Mouse (Mus musculus): Measurements from ENCODE around the gene Tnfrsf13c. TPM values are rescaled to one million over a fixed set of nuclear protein-coding genes. Genes with fewer than 3 reads are reported as not detected.

Tnfrsf13c gene
- polyA plus RNA-seq, 1 experiment, result 0.93 TPM

DNA sequence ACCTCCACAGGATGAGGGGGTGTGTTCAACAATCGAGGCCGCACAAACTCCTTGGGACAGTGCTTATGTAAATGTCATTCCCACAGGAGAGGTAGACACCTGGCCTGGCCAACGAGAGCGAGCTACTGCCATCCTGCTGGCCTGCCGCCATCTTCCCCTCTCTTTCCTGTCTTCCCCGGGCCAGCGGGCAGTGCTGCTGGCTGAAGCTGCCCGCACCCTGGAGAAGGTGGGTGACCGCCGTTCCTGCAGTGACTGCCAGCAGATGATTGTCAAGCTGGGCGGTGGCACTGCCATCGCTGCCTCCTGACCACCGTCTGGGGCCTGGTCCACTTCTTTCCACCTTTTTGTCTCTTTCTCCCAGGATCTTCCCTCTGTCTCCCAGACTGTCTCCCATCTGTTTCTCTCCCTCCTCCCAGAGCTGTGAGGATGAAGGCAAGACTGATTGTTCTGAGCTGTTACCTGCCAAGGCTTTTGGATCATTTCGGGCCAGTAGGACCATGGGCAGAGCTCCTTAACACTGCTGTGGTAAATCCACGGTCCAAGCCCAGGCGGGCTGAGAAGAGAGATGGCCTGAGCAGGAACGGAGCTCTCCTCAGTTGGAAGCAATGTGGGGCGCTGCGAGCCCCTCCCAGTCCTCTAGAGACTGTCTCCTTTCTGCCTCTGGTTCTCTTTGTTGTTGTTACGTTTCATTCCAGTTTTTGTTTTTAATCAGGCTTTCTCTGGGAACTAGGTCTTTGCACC lies 20.4 kb downstream of the Tnfrsf13c start:
- 15% methylated on average over 20 of the region's 20 CpGs for WGBS
- Histone ChIP-seq H3K4me1 (ENCODE audit: control insufficient read depth, insufficient read depth, low read length) (peaks cover 77% of the 10 kb centered on the region), H3K27ac (ENCODE audit: insufficient read depth, low read length) (peak overlapping the region; percentile 93)

GRCm38 (mm10) chr15:82203090-82203489 lies 21.1 kb downstream of the Tnfrsf13c start:
- Histone ChIP-seq H3K4me3 (replicated peaks; ENCODE audit: insufficient read depth, low read depth, low read length) (no peak overlapping the region), H3K27ac (ENCODE audit: insufficient read depth, low read length) (peak overlapping the region; percentile 93), H3K27me3 (ENCODE audit: control insufficient read depth, insufficient read depth, low read length) (no peaks in the 10 kb centered on the region), H3K4me1 (ENCODE audit: control insufficient read depth, insufficient read depth, low read length) (peaks cover 72% of the 10 kb centered on the region)
- 78% methylated on average over 10 of the region's 10 CpGs for WGBS
- peak in 1 of 2 experiments; percentile 54 for DNase-seq
- TF ChIP-seq CTCF (IDR thresholded peaks at IDR 0.05; ENCODE audit: borderline replicate concordance, insufficient read depth, low read depth, low read length) (no peak), POLR2A (IDR thresholded peaks at IDR 0.05; ENCODE audit: borderline replicate concordance, insufficient read depth, low read length) (no peak)

More for the DNA sequence above, 20.4 kb downstream of the Tnfrsf13c start:
- peak; percentile 86 to 88 for DNase-seq
- no peak for TF ChIP-seq CTCF (IDR thresholded peaks at IDR 0.05; ENCODE audit: borderline replicate concordance, insufficient read depth, low read depth, low read length)
- no peak for TF ChIP-seq POLR2A (IDR thresholded peaks at IDR 0.05; ENCODE audit: borderline replicate concordance, insufficient read depth, low read length)
- Histone ChIP-seq H3K4me3 (replicated peaks; ENCODE audit: insufficient read depth, low read depth, low read length) (no peak overlapping the region), H3K27me3 (ENCODE audit: control insufficient read depth, insufficient read depth, low read length) (no peaks in the 10 kb centered on the region)

DNA sequence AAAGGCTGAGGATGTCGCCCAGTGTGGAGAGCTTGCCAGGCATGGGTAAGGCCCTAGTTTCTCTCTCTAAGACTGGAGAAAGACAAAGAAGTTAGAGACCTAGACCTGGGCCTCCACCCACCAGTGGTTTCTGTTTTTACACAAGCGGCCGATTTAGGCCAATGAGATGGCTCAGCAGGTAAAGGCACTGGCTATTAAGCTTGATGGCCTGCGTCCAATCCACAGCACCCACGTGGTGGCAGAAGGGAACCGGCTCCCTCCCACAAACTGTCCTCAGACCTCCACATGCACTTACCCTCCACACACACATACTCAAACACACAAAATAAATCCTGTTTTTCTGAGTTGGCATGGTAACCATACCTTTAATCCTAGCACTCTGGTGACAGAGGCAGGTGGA lies 22.1 kb downstream of the Tnfrsf13c start:
- Histone ChIP-seq H3K27me3 (ENCODE audit: control insufficient read depth, insufficient read depth, low read length) (no peaks in the 10 kb centered on the region), H3K4me3 (replicated peaks; ENCODE audit: insufficient read depth, low read depth, low read length) (no peak overlapping the region), H3K27ac (ENCODE audit: insufficient read depth, low read length) (no peak overlapping the region), H3K4me1 (ENCODE audit: control insufficient read depth, insufficient read depth, low read length) (peaks cover 72% of the 10 kb centered on the region)
- DNase-seq, result peak in 1 of 2 experiments; percentile 42
- WGBS, result 39% methylated on average over 6 of the region's 6 CpGs
- TF ChIP-seq CTCF (IDR thresholded peaks at IDR 0.05; ENCODE audit: borderline replicate concordance, insufficient read depth, low read depth, low read length) (no peak), POLR2A (IDR thresholded peaks at IDR 0.05; ENCODE audit: borderline replicate concordance, insufficient read depth, low read length) (no peak)

- no peak overlapping the region for H3K27ac ChIP-seq (ENCODE audit: insufficient read depth, low read length)
- 49% methylated on average over 12 of the region's 12 CpGs for WGBS
- H3K4me1 ChIP-seq (ENCODE audit: control insufficient read depth, insufficient read depth, low read length), result peaks cover 60% of the 10 kb centered on the region
- TF ChIP-seq CTCF (IDR thresholded peaks at IDR 0.05; ENCODE audit: borderline replicate concordance, insufficient read depth, low read depth, low read length) (no peak), POLR2A (IDR thresholded peaks at IDR 0.05; ENCODE audit: borderline replicate concordance, insufficient read depth, low read length) (no peak)
- peak; percentile 42 to 45 for DNase-seq
- H3K4me3 ChIP-seq (replicated peaks; ENCODE audit: insufficient read depth, low read depth, low read length), result no peak overlapping the region
- H3K27me3 ChIP-seq (ENCODE audit: control insufficient read depth, insufficient read depth, low read length), result no peaks in the 10 kb centered on the region
Observed at GRCm38 (mm10) chr15:82199546-82199945, 24.6 kb downstream of the Tnfrsf13c start.

- no peak overlapping the region for H3K27ac ChIP-seq (ENCODE audit: insufficient read depth, low read length)
- H3K4me1 ChIP-seq (ENCODE audit: control insufficient read depth, insufficient read depth, low read length), result peaks cover 48% of the 10 kb centered on the region
- no peak for DNase-seq
- H3K4me3 ChIP-seq (replicated peaks; ENCODE audit: insufficient read depth, low read depth, low read length), result no peak overlapping the region
- WGBS, result 89% methylated on average over 7 of the region's 7 CpGs
- no peaks in the 10 kb centered on the region for H3K27me3 ChIP-seq (ENCODE audit: control insufficient read depth, insufficient read depth, low read length)
- no peak for TF ChIP-seq POLR2A (IDR thresholded peaks at IDR 0.05; ENCODE audit: borderline replicate concordance, insufficient read depth, low read length)
- no peak for TF ChIP-seq CTCF (IDR thresholded peaks at IDR 0.05; ENCODE audit: borderline replicate concordance, insufficient read depth, low read depth, low read length)
Observed at GRCm38 (mm10) chr15:82198342-82198741, 25.8 kb downstream of the Tnfrsf13c start.

DNA sequence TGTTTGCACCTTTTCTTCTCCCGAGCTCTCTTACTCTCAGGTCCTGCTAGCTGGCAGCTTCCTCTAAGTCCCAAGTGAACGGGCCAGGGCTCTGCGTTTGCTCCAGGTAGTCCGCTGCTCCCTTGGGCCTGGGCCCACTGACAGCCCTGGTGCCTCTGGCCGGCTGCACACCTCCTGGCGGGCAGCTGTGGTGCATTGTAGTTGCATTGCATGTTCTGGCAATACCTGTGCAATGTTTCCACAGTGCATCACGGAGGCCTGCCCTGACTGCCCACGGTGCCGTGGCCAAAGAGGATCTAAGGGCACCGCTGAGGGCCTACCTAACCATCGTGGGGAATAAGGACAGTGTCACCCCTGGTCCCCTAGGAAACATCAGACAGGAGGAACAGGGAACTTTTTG lies 26.2 kb downstream of the Tnfrsf13c start:
- Histone ChIP-seq H3K27me3 (ENCODE audit: control insufficient read depth, insufficient read depth, low read length) (no peaks in the 10 kb centered on the region), H3K4me3 (replicated peaks; ENCODE audit: insufficient read depth, low read depth, low read length) (no peak overlapping the region), H3K4me1 (ENCODE audit: control insufficient read depth, insufficient read depth, low read length) (peaks cover 43% of the 10 kb centered on the region), H3K27ac (ENCODE audit: insufficient read depth, low read length) (no peak overlapping the region)
- TF ChIP-seq CTCF (IDR thresholded peaks at IDR 0.05; ENCODE audit: borderline replicate concordance, insufficient read depth, low read depth, low read length) (no peak), POLR2A (IDR thresholded peaks at IDR 0.05; ENCODE audit: borderline replicate concordance, insufficient read depth, low read length) (no peak)
- DNase-seq, result peak in 1 of 2 experiments; percentile 38
- WGBS, result 72% methylated on average over 11 of the region's 11 CpGs

DNA sequence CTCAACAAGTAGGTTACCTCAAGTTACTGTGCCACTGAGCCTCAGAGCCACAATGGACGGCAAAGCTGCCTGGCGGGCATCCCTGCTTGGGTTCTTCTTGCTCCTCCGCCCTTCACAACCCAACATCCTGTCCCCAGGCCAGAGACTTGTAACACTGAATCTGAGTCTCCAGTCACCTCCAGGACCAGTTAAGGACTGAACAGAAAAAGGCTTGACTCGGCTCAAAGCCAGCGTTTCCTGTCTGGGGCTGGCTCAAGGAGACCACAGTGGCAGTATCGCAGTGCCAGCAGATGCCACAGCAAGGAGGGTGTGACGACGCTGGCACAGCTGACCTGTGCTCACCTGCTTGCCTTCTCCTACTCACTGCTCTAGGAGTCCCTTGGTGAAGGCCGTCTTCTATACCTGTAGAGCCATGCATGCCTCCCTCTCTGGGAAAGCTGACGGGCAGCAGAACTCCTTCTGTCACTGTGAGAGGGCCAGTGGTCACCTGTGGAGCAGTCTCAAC lies 26.9 kb downstream of the Tnfrsf13c start:
- 66% methylated on average over 10 of the region's 10 CpGs for WGBS
- no peak for TF ChIP-seq POLR2A (IDR thresholded peaks at IDR 0.05; ENCODE audit: borderline replicate concordance, insufficient read depth, low read length)
- no peak for TF ChIP-seq CTCF (IDR thresholded peaks at IDR 0.05; ENCODE audit: borderline replicate concordance, insufficient read depth, low read depth, low read length)
- no peak overlapping the region for H3K27ac ChIP-seq (ENCODE audit: insufficient read depth, low read length)
- H3K4me3 ChIP-seq (replicated peaks; ENCODE audit: insufficient read depth, low read depth, low read length), result no peak overlapping the region
- no peaks in the 10 kb centered on the region for H3K27me3 ChIP-seq (ENCODE audit: control insufficient read depth, insufficient read depth, low read length)
- DNase-seq, result no peak
- peaks cover 38% of the 10 kb centered on the region for H3K4me1 ChIP-seq (ENCODE audit: control insufficient read depth, insufficient read depth, low read length)

GRCm38 (mm10) chr15:82196300-82196699 lies 27.9 kb downstream of the Tnfrsf13c start:
- H3K27ac ChIP-seq (ENCODE audit: insufficient read depth, low read length), result no peak overlapping the region
- DNase-seq, result peak; percentile 62 to 63
- peaks cover 32% of the 10 kb centered on the region for H3K4me1 ChIP-seq (ENCODE audit: control insufficient read depth, insufficient read depth, low read length)
- no peaks in the 10 kb centered on the region for H3K27me3 ChIP-seq (ENCODE audit: control insufficient read depth, insufficient read depth, low read length)
- H3K4me3 ChIP-seq (replicated peaks; ENCODE audit: insufficient read depth, low read depth, low read length), result no peak overlapping the region
- WGBS, result 20% methylated on average over 12 of the region's 12 CpGs
- TF ChIP-seq CTCF (IDR thresholded peaks at IDR 0.05; ENCODE audit: borderline replicate concordance, insufficient read depth, low read depth, low read length), result no peak
- no peak for TF ChIP-seq POLR2A (IDR thresholded peaks at IDR 0.05; ENCODE audit: borderline replicate concordance, insufficient read depth, low read length)
